Mouse (Mus musculus) heart, postnatal 4 days (tissue): ENCODE measurements around the gene Gh. TPM values are rescaled to one million over a fixed set of nuclear protein-coding genes. Genes with fewer than 3 reads are reported as not detected.
A peak's percentile ranks its signal among the peaks of the same experiment; 100 is the strongest.

Experiments
- DNase-seq: peaks from one replicate; pipeline ENCODE4 v3.0.0; 2021
- total RNA-seq, 2 experiments: library from RNA; stranded (reverse); gene quantifications; 2 replicates each; pipeline ENCODE4 v1.2.3; 2021

Gh gene
- total RNA-seq, 2 experiments from 2014 or later, result not detected

DNA sequence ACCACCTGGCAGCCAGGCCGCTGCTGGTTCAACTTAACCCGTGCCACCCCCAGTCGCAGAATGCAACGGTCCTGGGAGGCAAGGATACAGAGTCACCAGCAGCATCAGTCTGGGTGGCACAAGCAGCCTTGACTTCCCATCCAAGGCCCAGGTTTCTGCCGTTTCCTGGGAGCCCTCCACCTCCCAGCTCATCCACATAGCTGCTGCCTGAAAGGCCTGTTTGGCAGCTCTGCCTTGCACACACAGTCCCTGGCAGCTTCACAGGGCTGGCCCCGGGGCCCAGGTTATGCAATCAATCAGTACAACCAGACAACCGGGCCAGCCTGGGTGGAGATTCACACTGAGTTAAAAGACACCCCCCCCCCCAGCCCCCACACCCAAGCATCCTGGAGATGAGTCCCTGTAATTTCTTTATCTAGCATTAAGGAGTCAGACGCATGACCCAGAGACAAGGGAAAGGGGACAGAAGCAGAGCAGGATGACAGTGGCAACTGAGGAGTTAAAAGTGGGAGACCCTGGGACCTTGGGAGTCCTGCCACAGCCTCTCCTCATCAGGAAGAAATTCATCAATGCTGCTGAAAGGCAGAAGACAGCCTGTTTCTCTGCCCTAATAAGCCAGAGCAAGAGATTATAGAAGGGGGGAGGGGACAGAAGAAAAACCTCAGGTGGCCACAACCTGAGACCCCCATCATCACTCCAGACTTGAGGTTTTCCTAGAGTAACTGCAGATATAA is 33.2 kb downstream of the Gh start:
- DNase-seq, result peak; percentile 49

DNA sequence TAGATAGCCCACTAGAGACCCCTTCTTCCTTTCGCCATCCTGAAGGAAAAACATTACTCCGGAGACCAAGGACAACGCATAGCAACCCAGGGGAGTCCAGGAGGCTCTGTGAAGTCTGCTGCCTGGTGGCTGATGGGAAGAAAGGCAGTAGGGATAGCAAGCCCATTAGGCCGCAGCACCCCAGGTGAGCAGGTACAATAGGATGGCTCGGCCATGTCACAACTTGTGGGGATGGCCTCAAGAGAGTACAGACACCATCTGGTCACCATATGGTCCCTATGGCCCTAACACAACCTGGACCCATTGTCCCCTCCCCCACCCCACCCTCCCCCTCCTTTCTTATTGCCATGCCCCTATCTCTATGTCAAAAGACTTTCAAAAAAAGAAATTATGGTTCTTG is 33.8 kb downstream of the Gh start:
- DNase-seq, result no peak

DNA sequence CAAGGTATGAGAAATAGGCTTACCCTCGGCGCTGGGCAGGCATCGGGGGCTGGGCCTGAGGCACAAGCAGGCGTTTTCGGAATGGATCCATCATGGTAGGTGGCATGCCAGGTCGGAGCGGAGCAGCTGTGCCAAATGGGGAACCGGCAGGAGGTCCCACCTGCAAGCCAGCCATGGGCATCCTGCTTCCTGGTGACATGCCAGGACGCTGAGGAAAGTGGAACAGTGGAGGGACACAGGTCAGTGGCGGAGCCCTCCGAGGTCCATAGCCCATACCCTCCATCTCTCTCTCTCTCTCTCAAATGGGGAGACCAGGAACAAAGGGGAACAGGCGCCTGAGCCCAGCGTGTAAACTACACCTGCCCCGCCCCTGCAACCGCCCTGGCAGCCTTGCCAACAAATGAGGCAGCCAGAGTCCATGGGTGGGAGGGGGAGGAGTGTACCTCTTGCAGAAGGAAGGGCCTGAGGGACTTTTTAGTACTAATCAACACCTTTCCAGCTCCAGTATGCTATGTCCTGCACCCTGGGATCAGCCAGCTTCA is 34.3 kb downstream of the Gh start:
- DNase-seq, result peak; percentile 39

DNA sequence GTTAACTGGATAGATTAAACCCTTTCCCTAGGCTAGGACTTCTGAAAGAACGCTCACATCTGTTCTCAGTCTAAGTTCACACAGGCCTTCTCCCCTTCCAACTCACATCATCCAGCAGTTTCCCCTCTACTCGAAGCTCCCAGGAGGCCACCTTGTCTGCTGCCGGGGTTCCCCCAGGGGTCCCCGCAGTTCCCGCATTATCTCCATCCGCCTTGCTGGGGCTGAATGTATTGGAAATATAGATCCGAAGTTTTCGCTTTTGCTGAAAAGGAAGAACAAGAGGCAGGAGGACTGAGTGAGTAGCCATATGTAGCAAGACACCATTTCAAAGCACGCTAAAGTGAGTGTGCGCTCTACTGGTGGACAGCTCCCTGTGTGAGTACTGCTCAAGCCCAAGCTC is 35.2 kb downstream of the Gh start:
- no peak for DNase-seq

DNA sequence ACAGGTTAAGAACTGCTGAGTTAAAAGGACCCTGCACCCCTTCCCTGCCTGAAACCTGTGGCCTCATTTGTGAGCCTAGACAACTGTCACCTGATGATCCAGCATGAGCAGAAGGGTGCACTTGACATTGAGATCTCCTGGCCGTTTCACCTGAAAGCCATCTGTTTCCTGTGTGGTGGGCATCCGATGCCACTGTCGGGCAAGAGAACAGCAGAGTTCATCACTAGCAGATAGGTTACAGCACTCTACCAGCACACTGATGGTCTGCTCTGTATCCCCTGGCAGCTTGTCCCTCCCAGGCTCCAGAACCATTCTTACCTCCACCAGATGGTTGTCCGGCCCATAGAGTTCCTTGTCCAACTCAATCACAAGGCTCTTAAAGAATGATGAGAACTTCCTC is 36.1 kb downstream of the Gh start:
- DNase-seq, result no peak

DNA sequence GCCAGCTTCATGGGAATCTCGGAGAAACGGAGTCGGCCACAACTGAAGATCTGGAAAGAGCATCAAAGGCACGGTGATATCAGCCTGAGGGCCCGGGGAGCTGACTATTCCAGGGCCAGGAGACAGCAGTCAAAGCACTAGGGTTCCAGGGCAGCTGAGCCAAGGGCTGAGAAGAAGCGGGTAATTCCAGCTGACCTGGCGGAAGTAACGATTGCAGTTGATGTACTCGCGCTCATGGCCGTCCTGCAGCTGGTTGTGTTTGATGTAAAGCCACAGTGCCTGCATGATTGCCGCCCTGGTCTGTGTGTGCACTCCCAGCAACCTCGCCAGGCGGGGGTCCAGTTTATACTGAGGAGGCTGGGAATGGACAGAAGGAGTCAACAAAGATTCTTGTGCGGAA is 36.7 kb downstream of the Gh start:
- DNase-seq, result no peak

DNA sequence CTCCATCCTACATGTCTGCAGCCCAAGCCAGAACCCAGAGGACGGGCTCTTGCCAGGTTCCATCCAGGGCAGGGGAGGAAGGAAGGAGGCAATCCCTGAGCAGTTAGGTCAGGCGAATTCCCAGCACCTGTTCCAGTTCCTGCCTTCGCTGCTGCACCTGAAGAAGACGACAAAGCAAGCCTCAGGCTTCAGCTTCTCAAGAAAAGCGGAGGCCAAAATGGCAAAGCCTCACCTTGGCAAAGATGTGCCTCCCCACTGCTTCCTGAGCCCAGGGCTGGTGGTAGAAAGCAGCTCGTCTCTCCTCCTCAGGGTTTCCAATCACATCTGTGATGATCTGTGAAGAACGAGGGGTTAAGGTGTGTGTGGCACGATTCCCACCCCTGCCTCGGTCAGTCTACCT is 37.7 kb downstream of the Gh start:
- no peak for DNase-seq

DNA sequence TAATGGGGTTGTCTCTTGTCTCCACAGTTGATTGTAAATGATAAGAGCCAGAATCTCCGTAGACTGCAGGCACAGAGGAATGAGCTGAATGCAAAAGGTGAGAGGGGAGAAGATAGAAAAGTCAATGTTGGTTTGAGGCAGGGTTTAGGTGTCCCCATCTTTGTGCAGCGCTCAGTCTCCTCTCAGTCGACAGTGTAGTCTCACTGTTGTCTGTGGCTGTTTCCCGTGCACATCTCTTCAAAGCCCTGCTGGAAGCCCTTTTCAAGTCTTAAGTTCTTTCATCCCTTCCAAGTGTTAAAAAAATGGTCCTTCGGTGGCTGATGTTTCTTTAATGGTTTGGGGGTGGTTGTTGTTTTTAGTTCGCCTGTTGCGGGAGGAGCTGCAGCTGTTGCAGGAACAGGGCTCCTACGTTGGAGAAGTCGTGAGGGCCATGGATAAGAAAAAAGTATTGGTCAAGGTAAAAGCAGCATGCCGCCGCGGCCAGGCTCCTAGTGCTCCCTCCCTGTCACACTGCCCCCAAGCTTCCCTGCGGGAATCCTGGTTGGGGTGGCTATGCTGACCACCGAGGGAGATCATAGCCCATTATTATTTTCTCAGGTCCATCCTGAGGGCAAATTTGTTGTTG is 40.7 kb downstream of the Gh start:
- DNase-seq, result no peak

DNA sequence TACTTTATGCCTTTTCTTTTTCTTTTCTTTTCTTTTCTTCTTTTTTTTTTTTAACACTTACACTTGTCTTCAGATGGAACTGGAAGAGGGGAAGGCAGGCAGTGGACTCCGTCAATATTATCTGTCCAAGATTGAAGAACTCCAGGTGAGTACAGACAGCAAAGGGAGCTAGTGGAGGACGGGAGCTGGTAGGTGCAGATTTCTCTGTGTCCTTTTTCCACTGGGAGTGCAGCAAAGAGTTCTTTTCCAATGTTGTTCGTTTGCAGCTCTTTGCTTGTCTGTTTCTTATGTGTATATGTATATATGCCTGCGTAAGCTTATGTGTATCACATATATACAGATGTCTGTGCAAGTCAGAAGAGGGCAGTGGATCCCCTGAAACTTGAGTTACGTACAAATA is 44.9 kb downstream of the Gh start:
- DNase-seq, result no peak

DNA sequence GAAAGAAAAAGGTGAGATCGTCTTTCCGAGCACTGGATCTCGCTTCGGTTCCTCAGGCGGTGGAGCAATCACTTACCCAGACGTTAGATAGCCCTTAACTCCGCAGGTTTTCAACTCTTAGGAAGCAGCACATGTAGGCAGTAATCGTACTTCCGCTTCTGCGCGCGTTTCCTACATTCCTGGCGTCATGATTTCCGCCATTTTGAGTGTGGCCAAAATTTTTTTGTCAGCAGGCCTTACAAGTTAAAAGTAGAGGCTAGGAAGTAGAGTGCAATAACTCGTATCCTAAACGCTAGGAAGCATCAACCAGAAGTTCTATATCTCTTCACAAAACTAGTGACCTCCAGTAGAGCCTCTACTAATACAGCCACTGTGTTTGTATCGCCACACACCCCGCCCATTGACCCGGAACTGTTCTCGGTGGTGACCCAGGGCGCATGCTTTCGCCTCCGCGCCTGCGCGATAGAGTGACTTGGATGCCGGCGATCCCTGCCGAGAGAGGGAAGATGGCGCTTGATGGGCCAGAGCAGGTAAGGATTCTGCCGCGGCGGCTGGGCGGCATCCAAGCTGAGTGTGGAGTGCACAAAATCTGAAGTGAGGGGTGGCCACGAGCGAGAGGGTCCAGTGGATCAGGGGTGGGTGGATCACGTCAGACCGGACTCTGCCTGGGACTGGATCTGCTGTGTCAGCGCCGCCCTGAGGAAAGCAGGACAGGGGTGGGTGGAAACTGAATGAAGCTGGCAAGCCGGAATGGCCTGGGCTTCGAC is 45.8 kb downstream of the Gh start, which contains the start of the genes Ftsj3 and Psmc5:
Gene Ftsj3 (minus strand): TSS at position 395 of the 767 bp plus-strand sequence.
Gene Psmc5 (plus strand): TSS at position 470 of the 767 bp plus-strand sequence.
- DNase-seq, result peak; percentile 99

DNA sequence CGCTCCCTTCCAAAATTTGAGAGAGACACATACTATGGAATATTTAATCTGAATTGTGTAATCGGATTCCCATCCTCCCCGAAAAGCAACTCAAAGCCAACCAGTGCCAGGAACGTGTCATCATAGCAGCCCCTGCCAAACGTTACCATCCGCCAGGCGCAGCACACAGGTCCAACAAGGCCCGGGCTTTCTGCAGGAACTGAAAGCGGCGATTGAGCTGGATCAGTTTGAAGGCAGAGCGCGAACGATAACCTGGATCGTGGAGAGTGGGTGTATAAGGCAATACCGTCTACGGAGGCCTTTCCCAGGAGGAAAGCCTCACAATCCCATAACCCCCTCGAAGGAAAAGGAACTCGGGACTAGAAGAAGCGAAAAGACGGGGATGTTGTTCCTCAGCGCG is 46.5 kb downstream of the Gh start:
- peak; percentile 43 for DNase-seq

DNA sequence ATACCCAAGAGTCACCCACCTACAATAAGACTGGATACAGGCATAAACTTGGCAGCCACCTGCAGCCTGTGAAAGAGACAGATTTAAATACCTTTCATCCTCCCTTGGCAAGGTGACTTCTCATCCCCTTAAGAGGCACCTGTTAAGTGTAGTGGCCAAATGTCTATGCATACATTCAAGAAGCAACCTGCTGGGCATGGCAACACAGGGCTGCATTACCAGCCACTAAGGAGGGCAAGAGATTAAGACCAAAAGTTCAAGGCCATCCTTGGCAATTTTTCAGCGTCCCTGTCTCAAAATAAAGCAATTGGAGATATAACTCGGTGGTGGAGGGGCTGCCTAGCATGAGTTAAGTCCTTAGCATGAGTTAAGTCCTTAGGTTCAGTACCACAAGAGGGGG is 46.9 kb downstream of the Gh start:
- DNase-seq, result no peak

Other genes with a start within 250 kb of the Gh start
- gene Taco1, start 235.8 kb downstream of the Gh start, total RNA-seq, result 10 to 100 TPM; 41.1 to 41.5 TPM
- gene Map3k3, start 217.3 kb downstream of the Gh start, total RNA-seq, result 10 to 100 TPM; 55.6 to 55.8 TPM
- gene Gm10840, start 141.0 kb downstream of the Gh start, total RNA-seq, result not detected
- 10 to 100 TPM; 21.6 to 21.8 TPM for gene Limd2, start 141.0 kb downstream of the Gh start, total RNA-seq
- gene Strada, start 99.7 kb downstream of the Gh start, total RNA-seq, result 10 to 100 TPM; 12.5 to 13.4 TPM
- gene Ccdc47, start 85.5 kb downstream of the Gh start, total RNA-seq, result 10 to 100 TPM; 75.3 to 77.2 TPM
- gene Ddx42, start 84.9 kb downstream of the Gh start, total RNA-seq, result 10 to 100 TPM; 42.8 to 44.2 TPM
- 10 to 100 TPM; 28.4 to 29.8 TPM for gene Ftsj3, start 45.8 kb downstream of the Gh start, total RNA-seq
- 100 to 1,000 TPM; 112 TPM for gene Psmc5, start 45.7 kb downstream of the Gh start, total RNA-seq
- 10 to 100 TPM; 20.2 to 20.3 TPM for gene Smarcd2, start 28.9 kb downstream of the Gh start, total RNA-seq
- gene Tcam1, start 25.2 kb downstream of the Gh start, total RNA-seq, result not detected
- gene Cd79b, start 12.9 kb upstream of the Gh start, total RNA-seq, result 1 to 10 TPM; 1.2 to 2.1 TPM
- 1 to 10 TPM; 2.5 to 3.5 TPM for gene Scn4a, start 51.4 kb upstream of the Gh start, total RNA-seq
- gene Prr29, start 63.6 kb upstream of the Gh start, total RNA-seq, result under 1 TPM; 0.41 to 0.52 TPM
- 10 to 100 TPM; 55.6 to 56.5 TPM for gene Icam2, start 86.2 kb upstream of the Gh start, total RNA-seq
- gene Ern1, start 186.0 kb upstream of the Gh start, total RNA-seq, result 1 to 10 TPM; 8.7 to 9.8 TPM